12 mouse cellular contexts compared by ENCODE assay signal in the genomic region with DNA sequence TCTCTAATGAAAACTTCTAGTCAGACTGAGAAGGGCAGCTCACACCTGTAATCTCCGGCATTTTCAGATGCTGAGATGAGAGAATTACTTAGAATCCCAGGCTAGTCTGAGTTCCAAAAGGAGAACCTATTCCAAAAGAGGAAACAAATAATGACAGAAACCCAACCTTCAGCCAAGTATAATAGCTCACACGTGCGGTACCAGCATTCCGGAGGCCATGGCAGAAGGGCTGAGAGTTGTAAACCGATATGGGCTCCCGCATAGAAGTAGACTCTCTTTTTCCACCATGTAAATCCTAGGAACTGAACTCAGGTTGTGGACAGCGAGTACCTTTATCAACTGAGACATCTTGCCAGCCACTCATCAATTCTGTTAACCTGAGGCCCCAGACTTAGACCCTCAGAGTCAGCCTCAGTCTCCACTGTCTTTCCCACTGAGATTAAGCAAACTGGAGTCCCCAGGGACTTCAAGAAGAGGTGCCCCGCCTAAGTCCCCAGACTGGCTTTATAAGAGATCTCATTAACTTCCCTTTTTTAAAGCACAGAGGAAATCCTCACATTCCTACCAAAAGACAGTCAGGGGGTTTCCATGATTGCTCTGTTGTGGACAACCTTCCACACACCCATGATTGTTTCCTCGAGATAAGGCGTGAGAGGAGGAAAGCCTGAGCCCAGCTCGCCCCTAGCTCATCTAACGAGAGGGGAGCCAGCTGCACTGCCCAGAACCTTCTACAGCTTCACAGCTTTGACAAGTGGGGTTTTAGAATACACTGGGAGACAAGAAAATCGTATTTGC. TPM values are rescaled to one million over a fixed set of nuclear protein-coding genes. Genes with fewer than 3 reads are reported as not detected.
DNase-seq lines count a peak whose midpoint lies in the region; ATAC-seq and TF ChIP-seq lines count a peak whose summit lies in the region.
"Had no signal": no experiment of that assay in that cellular context is flagged by ENCODE, and none has a peak within 500 bp of the region (broad histone marks: within the 10 kb centered on the region; RNA-seq: fewer than 3 reads in every experiment).

No protein-coding gene starts in this region.

- 53% methylated on average over 13 of the region's 13 CpGs for WGBS in kidney, embryonic 15.5 days
- 47% methylated on average over 13 of the region's 13 CpGs for WGBS in embryonic facial prominence, embryonic 13.5 days
- WGBS in midbrain, postnatal 0 days = 74% methylated on average over 13 of the region's 13 CpGs
- 83% methylated on average over 13 of the region's 13 CpGs for WGBS in midbrain, embryonic 11.5 days

- H3K4me1 ChIP-seq in kidney, embryonic 15.5 days = peaks cover 45% of the 10 kb centered on the region
- peaks cover 45% of the 10 kb centered on the region for H3K4me1 ChIP-seq in embryonic facial prominence, embryonic 13.5 days
- peaks cover 35% of the 10 kb centered on the region for H3K4me1 ChIP-seq in megakaryocyte, embryonic 14.5 days
- no peaks in the 10 kb centered on the region for H3K4me1 ChIP-seq in midbrain, postnatal 0 days (ENCODE audit: insufficient read depth, low read length)
- no peaks in the 10 kb centered on the region for H3K4me1 ChIP-seq in midbrain, embryonic 11.5 days (ENCODE audit: control insufficient read depth, insufficient read depth, low read length)
- H3K4me1 ChIP-seq: hindbrain, embryonic 13.5 days; neural tube, embryonic 12.5 days had no signal

- TF ChIP-seq CTCF in midbrain, postnatal 0 days (IDR thresholded peaks at IDR 0.05) = no peak

- no peaks in the 10 kb centered on the region for H3K36me3 ChIP-seq in kidney, embryonic 15.5 days
- H3K36me3 ChIP-seq in embryonic facial prominence, embryonic 13.5 days = no peaks in the 10 kb centered on the region
- H3K36me3 ChIP-seq in megakaryocyte, embryonic 14.5 days (replicated peaks; ENCODE audit: low read length) = no peaks in the 10 kb centered on the region
- no peaks in the 10 kb centered on the region for H3K36me3 ChIP-seq in midbrain, postnatal 0 days (ENCODE audit: insufficient read depth, low read length)
- no peaks in the 10 kb centered on the region for H3K36me3 ChIP-seq in midbrain, embryonic 11.5 days (ENCODE audit: control insufficient read depth, insufficient read depth, low read length)
- H3K36me3 ChIP-seq: hindbrain, embryonic 13.5 days; neural tube, embryonic 12.5 days had no signal

- peak overlapping the region; percentile 16; the same call in 1 of the 2 replicates for H3K27ac ChIP-seq in kidney, embryonic 15.5 days
- peak overlapping the region; percentile 68 for H3K27ac ChIP-seq in embryonic facial prominence, embryonic 13.5 days
- no peak overlapping the region for H3K27ac ChIP-seq in midbrain, postnatal 0 days (ENCODE audit: low read depth, low read length)
- H3K27ac ChIP-seq in midbrain, embryonic 11.5 days (ENCODE audit: low read depth, low read length) = no peak overlapping the region
- H3K27ac ChIP-seq: hindbrain, embryonic 13.5 days; neural tube, embryonic 12.5 days had no signal

- DNase-seq in kidney, adult 18-20 months = no peak
- DNase-seq in MEL-GATA-1-ER (ENCODE audit: extremely low read depth, low read depth) = peak; percentile 88
- no peak for DNase-seq in urinary bladder, adult 2 months (ENCODE audit: low spot score)
- no peak for DNase-seq in midbrain, postnatal 0 days (ENCODE audit: low spot score)
- DNase-seq in midbrain, embryonic 11.5 days (ENCODE audit: low spot score, missing footprints) = no peak
- DNase-seq: lung, postnatal 36 days; thymus, adult 2 months had no signal

- no peak overlapping the region for H3K9ac ChIP-seq in kidney, embryonic 15.5 days
- 0 out of 2 replicates have a peak overlapping the region, but pooled peaks have one; percentile 1 for H3K9ac ChIP-seq in embryonic facial prominence, embryonic 13.5 days
- H3K9ac ChIP-seq in midbrain, postnatal 0 days (replicated peaks; ENCODE audit: low read length, poor library complexity, severe bottlenecking) = no peak overlapping the region
- H3K9ac ChIP-seq in midbrain, embryonic 11.5 days (ENCODE audit: low read length) = no peak overlapping the region
- H3K9ac ChIP-seq: hindbrain, embryonic 13.5 days; neural tube, embryonic 12.5 days had no signal

- H3K9me3 ChIP-seq in kidney, embryonic 15.5 days (replicated peaks) = no peaks in the 10 kb centered on the region
- H3K9me3 ChIP-seq in embryonic facial prominence, embryonic 13.5 days = no peaks in the 10 kb centered on the region
- peaks cover 4% of the 10 kb centered on the region for H3K9me3 ChIP-seq in megakaryocyte, embryonic 14.5 days
- H3K9me3 ChIP-seq in midbrain, postnatal 0 days (ENCODE audit: low read length) = no peaks in the 10 kb centered on the region
- no peaks in the 10 kb centered on the region for H3K9me3 ChIP-seq in midbrain, embryonic 11.5 days (ENCODE audit: control insufficient read depth, low read length)
- H3K9me3 ChIP-seq: hindbrain, embryonic 13.5 days; neural tube, embryonic 12.5 days had no signal

- no peaks in the 10 kb centered on the region for H3K27me3 ChIP-seq in kidney, embryonic 15.5 days
- no peaks in the 10 kb centered on the region for H3K27me3 ChIP-seq in embryonic facial prominence, embryonic 13.5 days
- no peaks in the 10 kb centered on the region for H3K27me3 ChIP-seq in megakaryocyte, embryonic 14.5 days (replicated peaks)
- no peaks in the 10 kb centered on the region for H3K27me3 ChIP-seq in midbrain, postnatal 0 days (ENCODE audit: insufficient read depth, low read length)
- no peaks in the 10 kb centered on the region for H3K27me3 ChIP-seq in midbrain, embryonic 11.5 days (ENCODE audit: control insufficient read depth, insufficient read depth, low read length)
- H3K27me3 ChIP-seq: hindbrain, embryonic 13.5 days; neural tube, embryonic 12.5 days had no signal

- H3K4me2 ChIP-seq in kidney, embryonic 15.5 days = no peak overlapping the region
- H3K4me2 ChIP-seq in embryonic facial prominence, embryonic 13.5 days = no peak overlapping the region
- no peak overlapping the region for H3K4me2 ChIP-seq in midbrain, postnatal 0 days (ENCODE audit: low read depth, low read length, poor library complexity, severe bottlenecking)
- H3K4me2 ChIP-seq in midbrain, embryonic 11.5 days = no peak overlapping the region
- H3K4me2 ChIP-seq: hindbrain, embryonic 13.5 days; neural tube, embryonic 12.5 days had no signal

- no peak overlapping the region for H3K4me3 ChIP-seq in kidney, embryonic 15.5 days (replicated peaks)
- no peak overlapping the region for H3K4me3 ChIP-seq in embryonic facial prominence, embryonic 13.5 days
- peak overlapping the region; percentile 59 for H3K4me3 ChIP-seq in megakaryocyte, embryonic 14.5 days (replicated peaks)
- no peak overlapping the region for H3K4me3 ChIP-seq in midbrain, postnatal 0 days (ENCODE audit: low read depth, low read length)
- no peak overlapping the region for H3K4me3 ChIP-seq in midbrain, embryonic 11.5 days (ENCODE audit: low read depth, low read length)
- H3K4me3 ChIP-seq: hindbrain, embryonic 13.5 days; neural tube, embryonic 12.5 days had no signal

- no peak for ATAC-seq in kidney, embryonic 15.5 days (replicated peaks; ENCODE audit: low FRiP score)
- ATAC-seq in embryonic facial prominence, embryonic 13.5 days (ENCODE audit: insufficient number of reproducible peaks, insufficient read depth, low FRiP score, low TSS enrichment, low read depth) = no peak
- ATAC-seq in midbrain, postnatal 0 days (ENCODE audit: low FRiP score) = no peak
- ATAC-seq in midbrain, embryonic 11.5 days (ENCODE audit: low FRiP score) = no peak

RNA-seq across cellular contexts. Expression of a gene that starts 32.5 kb away (rescaled TPM):
- 488 and 506 TPM in 2 replicates for polyA plus RNA-seq in kidney, embryonic 15.5 days (2015; fragmentation: Nextera tagmentation; extraction: Ambion mirVana)
- 270 and 423 TPM in 2 replicates for polyA plus RNA-seq in embryonic facial prominence, embryonic 13.5 days (2015; fragmentation: Nextera tagmentation; extraction: Ambion mirVana)
- 984 and 2,235 TPM in 2 replicates for polyA plus RNA-seq in megakaryocyte, embryonic 14.5 days (2012; ENCODE audit: insufficient read depth, low replicate concordance)
- polyA plus RNA-seq in urinary bladder, adult 2 months (2012; rRNA removed) = 153 and 183 TPM in 2 replicates
- 51.7 and 72.8 TPM in 2 replicates for total RNA-seq in midbrain, postnatal 0 days (2014; rRNA removed)
- 264 and 292 TPM in 2 replicates for polyA plus RNA-seq in midbrain, postnatal 0 days (2015; fragmentation: Nextera tagmentation; extraction: Ambion mirVana)
- 418 and 497 TPM in 2 replicates for polyA plus RNA-seq in midbrain, embryonic 11.5 days (2014; fragmentation: Nextera tagmentation; extraction: Ambion mirVana)

RNA-seq across cellular contexts. Expression of a gene that starts 55.5 kb away (rescaled TPM):
- polyA plus RNA-seq in kidney, embryonic 15.5 days (2015; fragmentation: Nextera tagmentation; extraction: Ambion mirVana) = 24.4 and 25.5 TPM in 2 replicates
- polyA plus RNA-seq in embryonic facial prominence, embryonic 13.5 days (2015; fragmentation: Nextera tagmentation; extraction: Ambion mirVana) = 27.9 and 31.4 TPM in 2 replicates
- polyA plus RNA-seq in megakaryocyte, embryonic 14.5 days (2012; ENCODE audit: insufficient read depth, low replicate concordance) = 5.3 TPM in 1 of 2 replicates, not detected in the other
- 24.6 and 28.2 TPM in 2 replicates for polyA plus RNA-seq in urinary bladder, adult 2 months (2012; rRNA removed)
- 13.9 and 20.1 TPM in 2 replicates for total RNA-seq in midbrain, postnatal 0 days (2014; rRNA removed)
- polyA plus RNA-seq in midbrain, postnatal 0 days (2015; fragmentation: Nextera tagmentation; extraction: Ambion mirVana) = 16.3 and 19.9 TPM in 2 replicates
- 23.6 and 26.4 TPM in 2 replicates for polyA plus RNA-seq in midbrain, embryonic 11.5 days (2014; fragmentation: Nextera tagmentation; extraction: Ambion mirVana)

Comparison
In these comparisons a context has a peak if more than half of its experiments do, and no peak if none do; other contexts are left out.
1. H3K27ac ChIP-seq: peak in kidney, embryonic 15.5 days (single experiment) and embryonic facial prominence, embryonic 13.5 days (single experiment); none in midbrain, postnatal 0 days (single experiment) and midbrain, embryonic 11.5 days (single experiment).